Mouse (Mus musculus) G1E (cell line): ENCODE measurements around the gene Ston1. TPM values are rescaled to one million over a fixed set of nuclear protein-coding genes. Genes with fewer than 3 reads are reported as not detected.

Source experiments
- ATAC-seq: 2 replicates; pipeline ENCODE4 v1.8.0; 2016; ENCODE audit warnings: mild to moderate bottlenecking; ENCODE audit not compliant: insufficient number of reproducible peaks, poor library complexity, low FRiP score, severe bottlenecking; ENCODE audit errors: extremely low read depth
- DNase-seq: peaks from one replicate; pipeline ENCODE4 v3.0.0; 2012; ENCODE audit warnings: low spot score
- H3K27me3 ChIP-seq: 2 replicates; pipeline ENCODE4 v1.6.1; 2012; ENCODE audit warnings: mild to moderate bottlenecking, low read length, inconsistent platforms; ENCODE audit not compliant: insufficient read depth
- H3K36me3 ChIP-seq: replicated peaks from 2 replicates; pipeline ENCODE3; 2012; ENCODE audit warnings: mild to moderate bottlenecking, inconsistent platforms
- H3K4me1 ChIP-seq: 2 replicates; pipeline ENCODE4 v1.6.1; 2012; ENCODE audit warnings: low read depth, low read length, inconsistent platforms, mixed read lengths; ENCODE audit not compliant: insufficient read depth
- H3K4me3 ChIP-seq: 2 replicates; pipeline ENCODE4 v1.5.1; 2012; ENCODE audit warnings: low read depth, mild to moderate bottlenecking, inconsistent platforms, low read length, moderate library complexity, mixed read lengths
- H3K9me3 ChIP-seq: replicated peaks from 2 replicates; pipeline ENCODE4 v1.6.1; 2012; ENCODE audit warnings: inconsistent platforms
- CTCF ChIP-seq: IDR thresholded peaks from 2 replicates; pipeline ENCODE4 v1.5.1; 2012; ENCODE audit warnings: low read depth, low read length, inconsistent platforms, mixed read lengths
- GATA1 ChIP-seq: IDR thresholded peaks from 2 replicates; pipeline ENCODE4 v1.6.1; 2012; ENCODE audit warnings: borderline replicate concordance, low read length, inconsistent platforms, mixed read lengths
- GATA2 ChIP-seq: IDR thresholded peaks from 2 replicates; pipeline ENCODE4 v1.6.1; 2012; ENCODE audit warnings: low read depth, low read length, inconsistent platforms, borderline replicate concordance
- POLR2AphosphoS5 ChIP-seq: IDR thresholded peaks from 2 replicates; pipeline ENCODE4 v1.6.1; 2012; ENCODE audit warnings: low read depth, low read length, inconsistent platforms; ENCODE audit not compliant: insufficient replicate concordance
- TAL1 ChIP-seq: conservative IDR thresholded peaks from 2 replicates; pipeline ENCODE4 v1.6.1; 2012; ENCODE audit warnings: low read depth, low read length, inconsistent platforms, mixed read lengths
- polyA plus RNA-seq: library from polyadenylated mRNA; stranded (reverse); fragments of >175 nt; gene quantifications from 2 replicates; pipeline ENCODE4 v1.2.3, GENCODE M21; 2012
- total RNA-seq, 2 experiments: library from RNA; stranded (forward) in 1 of 2; stranded (reverse) in 1 of 2; fragments of 200-1000 nt in 1 of 2; fragments of >200 nt in 1 of 2; fragmentation: Nextera tagmentation in 1 of 2; gene quantifications; 2 replicates each; pipeline ENCODE4 v1.2.3; 2014 to 2017

Gene Ston1
- total and polyA plus RNA-seq, 3 experiments = 0.14 to 1.1 (median 0.49) TPM

DNA sequence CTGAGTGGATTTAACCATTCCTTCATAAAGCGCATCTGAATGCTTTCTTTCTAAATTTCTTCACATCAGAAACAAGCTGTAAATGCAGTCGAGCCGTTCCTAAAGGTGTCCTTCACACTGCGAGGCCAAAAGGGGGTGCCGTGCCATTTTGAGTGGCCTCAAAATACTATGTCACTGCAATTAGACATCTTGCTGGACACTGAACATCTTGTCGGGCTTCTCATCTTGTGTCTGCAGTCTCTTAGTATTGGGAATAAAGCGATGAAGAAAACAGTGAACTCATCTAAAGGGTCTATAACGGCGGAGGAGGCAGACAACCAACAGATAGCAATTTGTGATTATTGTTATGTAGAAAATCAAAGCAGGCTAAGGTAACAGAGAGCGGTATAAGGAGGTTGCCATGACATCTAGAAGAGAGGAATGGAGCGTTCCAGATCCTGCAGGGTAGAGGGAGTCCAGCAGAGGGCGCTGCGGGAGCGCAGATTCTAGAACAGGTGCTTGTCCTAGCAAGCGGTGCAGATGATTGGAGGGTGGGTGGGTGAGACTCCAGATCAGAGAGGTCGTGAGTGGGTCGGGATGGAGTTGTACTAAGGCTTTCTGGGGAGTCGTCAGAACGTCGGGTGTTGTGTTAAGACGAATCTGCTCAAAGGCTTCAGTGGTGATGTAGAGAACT is 55.4 kb downstream of the Ston1 start:
- Histone ChIP-seq H3K4me1 (no peaks in the 10 kb centered on the region), H3K4me3 (no peak overlapping the region), H3K9me3 (no peaks in the 10 kb centered on the region), H3K27me3 (no peaks in the 10 kb centered on the region), H3K36me3 (no peaks in the 10 kb centered on the region)
- ATAC-seq (peak; percentile 40), DNase-seq (peak; percentile 20)
- TF ChIP-seq CTCF (peak; percentile 39), POLR2AphosphoS5 (no peak)

DNA sequence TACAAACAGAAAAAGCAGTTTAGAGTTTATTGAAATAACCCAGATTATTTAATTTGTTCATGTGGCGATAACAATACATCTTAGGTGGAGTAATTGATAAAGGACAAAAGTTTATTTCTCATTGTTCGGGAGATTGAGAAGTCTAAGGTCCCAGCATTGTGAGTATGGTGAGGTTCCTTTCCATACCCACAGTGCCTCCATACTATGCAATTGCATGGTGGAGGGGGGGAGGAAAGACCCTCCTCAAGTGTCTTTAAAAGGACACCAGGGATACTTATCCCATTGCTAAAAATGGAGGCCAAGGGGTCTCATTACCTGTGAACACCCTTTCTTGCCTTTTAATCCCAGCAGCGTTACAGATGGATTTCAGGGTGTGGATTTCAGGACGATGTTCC is 55.9 kb downstream of the Ston1 start:
- no peaks in the 10 kb centered on the region for H3K9me3 ChIP-seq
- TF ChIP-seq GATA1 (no peak), TAL1 (no peak), POLR2AphosphoS5 (no peak), CTCF (no peak), GATA2 (no peak)
- no peaks in the 10 kb centered on the region for H3K36me3 ChIP-seq
- DNase-seq (no peak), ATAC-seq (no peak)
- H3K4me1 ChIP-seq = no peaks in the 10 kb centered on the region
- no peaks in the 10 kb centered on the region for H3K27me3 ChIP-seq
- no peak overlapping the region for H3K4me3 ChIP-seq

DNA sequence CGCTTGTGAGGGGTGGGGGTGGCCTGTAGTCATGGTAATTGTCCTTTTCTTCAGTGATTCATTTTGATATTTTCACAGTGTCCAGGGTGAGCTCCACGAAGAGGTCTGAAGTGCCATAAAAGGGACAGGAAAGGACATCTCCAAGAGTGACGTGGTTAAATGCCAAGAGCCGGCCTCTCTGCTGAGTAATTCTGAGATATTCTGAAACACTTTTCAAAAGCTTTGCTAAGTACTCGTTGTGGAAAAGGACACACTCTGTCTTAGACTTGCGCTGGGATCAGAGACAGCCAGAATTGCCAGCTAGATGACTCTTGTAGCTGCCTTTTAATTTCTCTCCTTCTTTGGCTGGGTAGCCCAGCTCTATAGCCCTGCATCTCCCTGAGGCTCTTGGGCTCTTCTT is 61.0 kb downstream of the Ston1 start:
- ATAC-seq (no peak), DNase-seq (no peak)
- no peaks in the 10 kb centered on the region for H3K27me3 ChIP-seq
- H3K9me3 ChIP-seq = peaks cover 8% of the 10 kb centered on the region
- no peak overlapping the region for H3K4me3 ChIP-seq
- TF ChIP-seq POLR2AphosphoS5 (no peak), GATA1 (no peak), GATA2 (no peak), CTCF (no peak), TAL1 (no peak)
- H3K4me1 ChIP-seq = no peaks in the 10 kb centered on the region
- no peaks in the 10 kb centered on the region for H3K36me3 ChIP-seq

DNA sequence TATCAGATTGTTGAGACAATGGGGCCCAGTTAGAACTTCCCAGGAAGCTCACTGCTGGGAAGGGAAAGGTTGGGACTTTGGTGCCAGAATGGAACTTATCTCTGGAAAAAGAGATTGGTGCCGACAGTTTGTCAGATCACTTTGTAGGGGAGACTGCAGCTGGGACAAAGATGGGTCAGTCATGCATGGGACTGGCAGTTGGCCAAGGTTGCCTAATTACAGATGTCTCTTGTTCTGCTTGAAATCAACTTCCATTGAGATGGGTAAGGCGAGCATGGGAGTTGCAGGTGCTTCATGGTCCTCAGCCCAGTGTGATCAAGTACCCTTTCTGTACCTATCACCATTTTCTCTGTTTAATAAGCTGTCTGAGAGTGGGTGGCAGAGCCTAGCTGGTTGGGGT is 68.6 kb downstream of the Ston1 start:
- Histone ChIP-seq H3K4me1 (no peaks in the 10 kb centered on the region), H3K4me3 (no peak overlapping the region), H3K9me3 (peaks cover 9% of the 10 kb centered on the region), H3K27me3 (no peaks in the 10 kb centered on the region), H3K36me3 (no peaks in the 10 kb centered on the region)
- no peak for ATAC-seq
- TF ChIP-seq TAL1 (no peak), CTCF (no peak), GATA1 (no peak), POLR2AphosphoS5 (no peak), GATA2 (no peak)
- DNase-seq = no peak

DNA sequence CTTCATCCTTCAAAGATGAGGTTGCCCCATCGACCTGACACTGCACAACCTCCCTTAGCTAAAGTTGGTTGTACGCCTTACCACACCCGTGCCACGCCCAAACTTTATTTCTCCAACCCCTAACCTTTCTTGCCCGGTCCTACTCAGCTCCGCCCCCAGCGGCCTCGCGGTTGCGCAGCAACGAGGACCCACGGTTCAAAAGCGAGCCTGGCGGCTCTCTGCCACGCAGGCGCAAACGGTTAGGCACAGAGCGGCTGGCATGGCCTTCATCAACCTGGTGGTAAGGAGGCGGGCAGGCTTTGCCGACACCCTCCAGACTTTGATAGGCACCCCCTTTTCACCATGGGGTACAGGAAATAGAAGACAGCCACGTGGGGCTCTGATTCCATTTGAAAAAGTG is 71.0 kb downstream of the Ston1 start, which contains the start of gene Gtf2a1l:
Gtf2a1l (plus strand) TSS at position 209 of the 400 bp plus-strand sequence.
- no peaks in the 10 kb centered on the region for H3K4me1 ChIP-seq
- H3K4me3 ChIP-seq = no peak within 1 kb of the TSS
- DNase-seq (no peak), ATAC-seq (no peak)
- peaks cover 6% of the 10 kb centered on the region for H3K9me3 ChIP-seq
- TF ChIP-seq GATA1 (no peak), GATA2 (no peak), TAL1 (no peak), CTCF (no peak), POLR2AphosphoS5 (no peak)
- H3K36me3 ChIP-seq = no peaks in the 10 kb centered on the region
- no peaks in the 10 kb centered on the region for H3K27me3 ChIP-seq

DNA sequence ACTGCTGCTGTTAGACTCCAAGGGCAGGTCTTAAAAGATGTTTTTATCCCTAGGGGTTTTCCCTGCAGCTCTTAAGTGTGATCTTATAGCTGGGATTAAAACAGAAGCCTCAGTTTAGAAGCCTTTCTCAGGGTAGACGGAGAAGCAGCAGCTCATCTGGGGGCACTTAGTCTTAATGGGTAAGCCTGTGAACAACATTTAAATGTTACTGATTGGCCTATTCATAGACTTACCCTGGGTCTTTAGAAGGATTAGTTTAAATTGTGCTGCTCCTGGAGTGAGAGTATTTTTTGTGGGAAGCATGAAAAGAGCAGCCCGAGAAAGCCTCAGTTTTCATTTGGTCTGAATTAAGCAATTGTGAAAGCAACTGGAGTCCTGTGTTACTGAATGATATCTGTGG is 72.4 kb downstream of the Ston1 start:
- H3K9me3 ChIP-seq = peaks cover 3% of the 10 kb centered on the region; the same call in 1 of the 2 replicates
- H3K4me3 ChIP-seq = no peak overlapping the region
- DNase-seq = no peak
- no peaks in the 10 kb centered on the region for H3K36me3 ChIP-seq
- no peaks in the 10 kb centered on the region for H3K27me3 ChIP-seq
- TF ChIP-seq CTCF (no peak), GATA2 (no peak), TAL1 (no peak), POLR2AphosphoS5 (no peak)
- no peak for ATAC-seq
- no peaks in the 10 kb centered on the region for H3K4me1 ChIP-seq

DNA sequence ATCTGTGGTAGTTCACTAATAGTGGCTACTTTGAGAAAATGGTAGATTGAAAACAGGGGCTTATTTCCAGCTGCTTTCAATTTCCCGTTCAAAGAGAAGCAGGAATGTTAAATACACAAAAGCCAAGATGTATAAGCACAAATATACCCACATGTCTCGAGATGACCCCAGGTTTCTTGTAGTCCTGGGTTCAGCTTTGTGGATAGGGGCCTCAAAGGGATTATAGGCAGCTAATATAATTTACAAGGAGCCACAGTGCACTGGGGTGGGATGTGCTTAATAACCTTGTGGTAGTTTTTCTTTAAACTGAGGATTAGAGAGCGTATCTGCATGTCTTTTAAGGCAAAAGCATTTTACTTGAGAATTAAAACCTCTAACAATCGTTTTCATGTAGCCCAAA is 73.3 kb downstream of the Ston1 start:
- no peaks in the 10 kb centered on the region for H3K4me1 ChIP-seq
- no peak overlapping the region for H3K4me3 ChIP-seq
- H3K27me3 ChIP-seq = no peaks in the 10 kb centered on the region
- H3K36me3 ChIP-seq = no peaks in the 10 kb centered on the region
- no peak for ATAC-seq
- peaks cover 3% of the 10 kb centered on the region; the same call in 1 of the 2 replicates for H3K9me3 ChIP-seq
- TF ChIP-seq GATA2 = no peak
- TF ChIP-seq TAL1 = no peak
- TF ChIP-seq GATA1 = no peak
- no peak for TF ChIP-seq POLR2AphosphoS5
- TF ChIP-seq CTCF = no peak
- no peak for DNase-seq
